8 mouse cellular contexts compared by ENCODE assay signal in the genomic region with DNA sequence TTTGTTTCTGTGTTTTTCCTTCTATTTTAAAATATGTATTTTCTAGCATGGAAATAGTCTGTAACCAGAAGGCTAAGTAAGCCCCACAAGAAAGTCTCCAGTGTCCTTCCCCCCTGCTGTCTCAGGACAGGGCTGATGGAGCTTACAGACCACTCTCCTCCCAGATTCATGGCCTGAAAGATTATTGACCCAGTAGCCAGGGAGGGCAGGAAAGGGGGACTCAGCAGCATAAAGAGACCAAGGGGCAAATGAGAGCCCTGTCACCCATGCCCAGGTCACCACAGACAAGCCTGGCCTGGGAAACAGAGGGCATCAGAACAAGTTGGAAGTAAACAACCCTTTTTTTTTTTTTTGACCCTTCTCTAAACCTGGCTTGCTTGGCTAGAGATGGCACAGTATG. TPM values are rescaled to one million over a fixed set of nuclear protein-coding genes. Genes with fewer than 3 reads are reported as not detected.
A peak's percentile ranks its signal among the peaks of the same experiment; 100 is the strongest.
DNase-seq lines count a peak whose midpoint lies in the region; ATAC-seq and TF ChIP-seq lines count a peak whose summit lies in the region.

No protein-coding gene starts in this region.

- peak overlapping the region; percentile 83 for H3K27ac ChIP-seq in heart, embryonic 13.5 days (replicated peaks)
- peak overlapping the region; percentile 21; the same call in 1 of the 2 replicates for H3K27ac ChIP-seq in forebrain, embryonic 14.5 days (ENCODE audit: low read depth, low read length)
- peak overlapping the region; percentile 72 for H3K27ac ChIP-seq in limb, embryonic 13.5 days
- no peak overlapping the region for H3K27ac ChIP-seq in cerebellum, adult 2 months (ENCODE audit: insufficient read depth, low read length)

- no peak for ATAC-seq in heart, embryonic 13.5 days (ENCODE audit: extremely low read depth, insufficient number of reproducible peaks, low FRiP score, low TSS enrichment)
- no peak for ATAC-seq in forebrain, embryonic 14.5 days
- no peak for ATAC-seq in limb, embryonic 13.5 days (ENCODE audit: low FRiP score, low read depth)

- H3K4me2 ChIP-seq in heart, embryonic 13.5 days, result no peak overlapping the region
- no peak overlapping the region for H3K4me2 ChIP-seq in forebrain, embryonic 14.5 days (ENCODE audit: low read length)
- no peak overlapping the region for H3K4me2 ChIP-seq in limb, embryonic 13.5 days (replicated peaks)

- DNase-seq in heart, adult 8-10 months (ENCODE audit: low spot score), result no peak
- DNase-seq in 3T3-L1 (ENCODE audit: low read depth, low spot score), result peak; percentile 24
- DNase-seq in forebrain, embryonic 14.5 days (ENCODE audit: low spot score), result no peak
- DNase-seq in cerebellum, adult 2 months, result no peak
- DNase-seq in layer of hippocampus, postnatal 25 days (ENCODE audit: extremely low spot score in 1 of 2, low spot score in 1 of 2), result no peak
- DNase-seq in layer of hippocampus, postnatal 36 days, result no peak

- H3K27me3 ChIP-seq in heart, embryonic 13.5 days (replicated peaks), result no peaks in the 10 kb centered on the region
- no peaks in the 10 kb centered on the region for H3K27me3 ChIP-seq in forebrain, embryonic 14.5 days (replicated peaks; ENCODE audit: control insufficient read depth, insufficient read depth, low read length)
- no peaks in the 10 kb centered on the region for H3K27me3 ChIP-seq in limb, embryonic 13.5 days
- no peaks in the 10 kb centered on the region for H3K27me3 ChIP-seq in cerebellum, adult 2 months (ENCODE audit: control insufficient read depth, insufficient read depth, low read length)

- TF ChIP-seq POLR2A in cerebellum, adult 2 months (IDR thresholded peaks at IDR 0.05; ENCODE audit: borderline replicate concordance, insufficient read depth, low read length), result no peak

- TF ChIP-seq CTCF in cerebellum, adult 2 months (IDR thresholded peaks at IDR 0.05; ENCODE audit: borderline replicate concordance, insufficient read depth, low read depth, low read length), result no peak

- peaks cover 56% of the 10 kb centered on the region for H3K4me1 ChIP-seq in heart, embryonic 13.5 days
- peaks cover 19% of the 10 kb centered on the region for H3K4me1 ChIP-seq in forebrain, embryonic 14.5 days (ENCODE audit: control insufficient read depth, insufficient read depth, low read length)
- H3K4me1 ChIP-seq in limb, embryonic 13.5 days, result peaks cover 57% of the 10 kb centered on the region
- H3K4me1 ChIP-seq in cerebellum, adult 2 months (ENCODE audit: control insufficient read depth, insufficient read depth, low read length), result no peaks in the 10 kb centered on the region; the same call in 1 of the 2 replicates

- peak overlapping the region; percentile 44 for H3K9ac ChIP-seq in heart, embryonic 13.5 days
- H3K9ac ChIP-seq in forebrain, embryonic 14.5 days (ENCODE audit: low read length), result no peak overlapping the region
- H3K9ac ChIP-seq in limb, embryonic 13.5 days, result no peak overlapping the region

- H3K36me3 ChIP-seq in heart, embryonic 13.5 days, result peaks cover 31% of the 10 kb centered on the region
- peaks cover 7% of the 10 kb centered on the region; the same call in 1 of the 2 replicates for H3K36me3 ChIP-seq in forebrain, embryonic 14.5 days (ENCODE audit: control insufficient read depth, insufficient read depth, low read length)
- H3K36me3 ChIP-seq in limb, embryonic 13.5 days, result peaks cover 32% of the 10 kb centered on the region

- no peak overlapping the region for H3K4me3 ChIP-seq in heart, embryonic 13.5 days
- H3K4me3 ChIP-seq in forebrain, embryonic 14.5 days (ENCODE audit: low read depth, low read length), result no peak overlapping the region
- no peak overlapping the region for H3K4me3 ChIP-seq in limb, embryonic 13.5 days
- no peak overlapping the region for H3K4me3 ChIP-seq in cerebellum, adult 2 months (replicated peaks; ENCODE audit: insufficient read depth, low read depth, low read length)

- H3K9me3 ChIP-seq in heart, embryonic 13.5 days, result no peaks in the 10 kb centered on the region
- no peaks in the 10 kb centered on the region for H3K9me3 ChIP-seq in forebrain, embryonic 14.5 days (replicated peaks; ENCODE audit: control insufficient read depth, low read length)
- no peaks in the 10 kb centered on the region for H3K9me3 ChIP-seq in limb, embryonic 13.5 days

RNA-seq across cellular contexts. Expression of gene Csf1, which starts 18.9 kb away (rescaled TPM):
- polyA plus RNA-seq in heart, embryonic 13.5 days (2015; fragmentation: Nextera tagmentation; extraction: Ambion mirVana), result 8.3 and 11.6 TPM in 2 replicates
- 10 to 100 TPM; 43.5 to 56.6 (median 51.5) TPM for total RNA-seq in heart, adult 8-10 months (2022)
- 6.5 and 7.0 TPM in 2 replicates for polyA plus RNA-seq in forebrain, embryonic 14.5 days (2014; fragmentation: Nextera tagmentation; extraction: Ambion mirVana)
- polyA plus RNA-seq in limb, embryonic 13.5 days (2015; fragmentation: Nextera tagmentation; extraction: Ambion mirVana), result 8.8 and 10.2 TPM in 2 replicates
- 18.3 and 20.9 TPM in 2 replicates for polyA plus RNA-seq in cerebellum, adult 2 months (2012; rRNA removed)
- 10 to 100 TPM; 17.1 to 18.6 TPM for total RNA-seq in layer of hippocampus, postnatal 25 days (2021)
- total RNA-seq in layer of hippocampus, postnatal 36 days (2021), result 10 to 100 TPM; 19.0 to 20.1 TPM

RNA-seq across cellular contexts. Expression of gene Ahcyl1, which starts 45.0 kb away (rescaled TPM):
- 45.8 and 48.9 TPM in 2 replicates for polyA plus RNA-seq in heart, embryonic 13.5 days (2015; fragmentation: Nextera tagmentation; extraction: Ambion mirVana)
- total RNA-seq in heart, adult 8-10 months (2022), result 10 to 100 TPM; 76.2 to 87.9 (median 83.4) TPM
- 104 and 105 TPM in 2 replicates for polyA plus RNA-seq in forebrain, embryonic 14.5 days (2014; fragmentation: Nextera tagmentation; extraction: Ambion mirVana)
- polyA plus RNA-seq in limb, embryonic 13.5 days (2015; fragmentation: Nextera tagmentation; extraction: Ambion mirVana), result 83.6 and 86.4 TPM in 2 replicates
- polyA plus RNA-seq in cerebellum, adult 2 months (2012; rRNA removed), result 386 and 408 TPM in 2 replicates
- 100 to 1,000 TPM; 333 to 340 TPM for total RNA-seq in layer of hippocampus, postnatal 25 days (2021)
- total RNA-seq in layer of hippocampus, postnatal 36 days (2021), result 100 to 1,000 TPM; 335 to 338 TPM
